Mouse (Mus musculus): ENCODE results near the gene Gjd3. TPM values are rescaled to one million over a fixed set of nuclear protein-coding genes. Genes with fewer than 3 reads are reported as not detected.

Gjd3 gene
- polyA plus RNA-seq, 1 experiment from 2014 or later: 1.9 TPM

GRCm38 (mm10) chr11:98985542-98985941 is 2.7 kb upstream of the Gjd3 start:
- no peak for TF ChIP-seq EP300 (optimal IDR thresholded peaks at IDR 0.05)
- TF ChIP-seq CTCF (IDR thresholded peaks at IDR 0.05; ENCODE audit: low read depth): no peak

DNA sequence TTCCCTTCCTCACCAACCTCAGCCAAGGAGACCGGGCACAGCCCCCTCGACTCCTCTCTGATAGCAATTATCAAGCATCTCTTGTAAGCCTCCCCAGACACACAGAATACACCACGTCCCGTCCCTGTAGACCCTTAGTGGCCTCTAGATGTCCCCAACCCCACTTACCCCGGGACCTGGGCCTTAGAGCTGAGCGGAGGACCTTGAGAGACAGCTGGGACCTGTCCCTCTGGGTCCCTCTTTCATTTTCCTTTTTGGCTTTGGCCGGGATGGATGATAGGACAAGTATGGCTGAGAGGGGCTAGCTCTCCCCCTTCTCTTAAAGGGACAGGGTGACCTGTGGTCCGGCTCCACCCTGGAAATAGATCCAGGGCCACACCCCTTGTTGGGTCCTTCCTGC is 735 bp upstream of the Gjd3 start:
- H3K4me2 ChIP-seq (replicated peaks; ENCODE audit: low read depth): no peak overlapping the region
- no peak overlapping the region for H3K9ac ChIP-seq (ENCODE audit: low read length)
- ATAC-seq (ENCODE audit: low FRiP score, low TSS enrichment) (no peak), DNase-seq (ENCODE audit: low spot score) (no peak)
- H3K9me3 ChIP-seq (ENCODE audit: control insufficient read depth, low read length): no peaks in the 10 kb centered on the region
- no peaks in the 10 kb centered on the region for H3K27me3 ChIP-seq (ENCODE audit: control insufficient read depth, insufficient read depth, low read length)
- H3K36me3 ChIP-seq (ENCODE audit: control insufficient read depth, insufficient read depth, low read length): no peaks in the 10 kb centered on the region
- 49% methylated on average over 8 of the region's 8 CpGs for WGBS
- no peak overlapping the region for H3K4me3 ChIP-seq (ENCODE audit: low read depth, low read length)
- no peak overlapping the region for H3K27ac ChIP-seq (replicated peaks)
- TF ChIP-seq EP300 (optimal IDR thresholded peaks at IDR 0.05): no peak
- TF ChIP-seq CTCF (IDR thresholded peaks at IDR 0.05; ENCODE audit: low read depth): no peak
- H3K4me1 ChIP-seq (replicated peaks; ENCODE audit: control insufficient read depth, insufficient read depth): no peaks in the 10 kb centered on the region

More at GRCm38 (mm10) chr11:98985542-98985941, 2.7 kb upstream of the Gjd3 start:
- no peaks in the 10 kb centered on the region for H3K27me3 ChIP-seq (ENCODE audit: control insufficient read depth, insufficient read depth, low read length)
- no peak overlapping the region for H3K4me3 ChIP-seq (ENCODE audit: low read depth, low read length)
- no peak for ATAC-seq (ENCODE audit: low FRiP score, low TSS enrichment)
- no peak overlapping the region for H3K27ac ChIP-seq (replicated peaks)
- DNase-seq (ENCODE audit: low spot score): no peak
- no peaks in the 10 kb centered on the region for H3K9me3 ChIP-seq (ENCODE audit: control insufficient read depth, low read length)
- no peak overlapping the region for H3K9ac ChIP-seq (ENCODE audit: low read length)
- H3K4me1 ChIP-seq (replicated peaks; ENCODE audit: control insufficient read depth, insufficient read depth): no peaks in the 10 kb centered on the region
- no peaks in the 10 kb centered on the region for H3K36me3 ChIP-seq (ENCODE audit: control insufficient read depth, insufficient read depth, low read length)
- 90% methylated on average over 7 of the region's 7 CpGs for WGBS
- no peak overlapping the region for H3K4me2 ChIP-seq (replicated peaks; ENCODE audit: low read depth)

GRCm38 (mm10) chr11:98981997-98982772 is 631 bp downstream of the Gjd3 start:
- Histone ChIP-seq H3K27me3 (ENCODE audit: control insufficient read depth, insufficient read depth, low read length) (no peaks in the 10 kb centered on the region), H3K4me2 (replicated peaks; ENCODE audit: low read depth) (peak overlapping the region; percentile 99), H3K4me1 (replicated peaks; ENCODE audit: control insufficient read depth, insufficient read depth) (no peaks in the 10 kb centered on the region), H3K9ac (ENCODE audit: low read length) (peak overlapping the region; percentile 68), H3K36me3 (ENCODE audit: control insufficient read depth, insufficient read depth, low read length) (no peaks in the 10 kb centered on the region), H3K9me3 (ENCODE audit: control insufficient read depth, low read length) (no peaks in the 10 kb centered on the region), H3K4me3 (ENCODE audit: low read depth, low read length) (peak overlapping the region; percentile 62), H3K27ac (replicated peaks) (peak overlapping the region; percentile 40; the same call in 1 of the 2 replicates)
- peak; percentile 76 for DNase-seq (ENCODE audit: low spot score)
- ATAC-seq (ENCODE audit: low FRiP score, low TSS enrichment): peak; percentile 77
- WGBS: 0% methylated on average over 77 of the region's 94 CpGs
- TF ChIP-seq EP300 (optimal IDR thresholded peaks at IDR 0.05) (no peak), CTCF (IDR thresholded peaks at IDR 0.05; ENCODE audit: low read depth) (peak; percentile 76)

GRCm38 (mm10) chr11:98981289-98981996 is 1.4 kb downstream of the Gjd3 start:
- TF ChIP-seq EP300 (optimal IDR thresholded peaks at IDR 0.05) (no peak), CTCF (IDR thresholded peaks at IDR 0.05; ENCODE audit: low read depth) (no peak)
- Histone ChIP-seq H3K9ac (ENCODE audit: low read length) (peak overlapping the region; percentile 68), H3K9me3 (ENCODE audit: control insufficient read depth, low read length) (no peaks in the 10 kb centered on the region), H3K27ac (replicated peaks) (no peak overlapping the region), H3K36me3 (ENCODE audit: control insufficient read depth, insufficient read depth, low read length) (no peaks in the 10 kb centered on the region), H3K27me3 (ENCODE audit: control insufficient read depth, insufficient read depth, low read length) (no peaks in the 10 kb centered on the region), H3K4me3 (ENCODE audit: low read depth, low read length) (peak overlapping the region; percentile 62), H3K4me2 (replicated peaks; ENCODE audit: low read depth) (peak overlapping the region; percentile 99), H3K4me1 (replicated peaks; ENCODE audit: control insufficient read depth, insufficient read depth) (no peaks in the 10 kb centered on the region)
- ATAC-seq (ENCODE audit: low FRiP score, low TSS enrichment) (peak; percentile 19), DNase-seq (ENCODE audit: low spot score) (peak; percentile 46)
- 33% methylated on average over 20 of the region's 20 CpGs for WGBS

DNA sequence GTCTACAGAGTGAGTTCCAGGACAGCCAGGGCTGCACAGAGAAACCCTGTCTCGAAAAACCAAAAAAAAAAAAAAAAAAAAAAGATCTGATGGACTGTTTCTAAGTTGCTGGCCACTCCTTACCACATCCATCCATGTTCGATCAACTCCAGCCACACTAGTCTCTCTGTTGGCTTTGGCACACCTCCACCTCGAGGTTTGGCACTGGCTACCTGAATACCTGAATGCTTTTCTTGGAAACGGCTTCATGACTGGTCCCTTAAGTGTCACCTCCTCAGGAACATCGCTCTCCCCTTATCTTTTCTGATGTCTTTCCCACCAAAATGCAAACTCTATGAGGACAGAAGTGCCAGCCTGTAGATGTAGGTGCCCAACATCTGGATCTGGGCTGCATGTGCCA is 3.5 kb downstream of the Gjd3 start:
- H3K27me3 ChIP-seq (ENCODE audit: control insufficient read depth, insufficient read depth, low read length): no peaks in the 10 kb centered on the region
- no peaks in the 10 kb centered on the region for H3K36me3 ChIP-seq (ENCODE audit: control insufficient read depth, insufficient read depth, low read length)
- H3K9me3 ChIP-seq (ENCODE audit: control insufficient read depth, low read length): no peaks in the 10 kb centered on the region
- no peak overlapping the region for H3K4me2 ChIP-seq (replicated peaks; ENCODE audit: low read depth)
- DNase-seq (ENCODE audit: low spot score) (peak; percentile 55), ATAC-seq (ENCODE audit: low FRiP score, low TSS enrichment) (no peak)
- no peak overlapping the region for H3K4me3 ChIP-seq (ENCODE audit: low read depth, low read length)
- H3K9ac ChIP-seq (ENCODE audit: low read length): no peak overlapping the region
- no peaks in the 10 kb centered on the region for H3K4me1 ChIP-seq (replicated peaks; ENCODE audit: control insufficient read depth, insufficient read depth)
- 56% methylated on average over 4 of the region's 5 CpGs for WGBS
- H3K27ac ChIP-seq (replicated peaks): no peak overlapping the region
- no peak for TF ChIP-seq EP300 (optimal IDR thresholded peaks at IDR 0.05)
- no peak for TF ChIP-seq CTCF (IDR thresholded peaks at IDR 0.05; ENCODE audit: low read depth)

Measured in stomach, postnatal 0 days (tissue).